In genomic region chr2:40432821-40433490, GRCm38 (mm10) we compare ENCODE assay signal across 24 mouse cellular contexts.
"Had no signal": no experiment of that assay in that cellular context is flagged by ENCODE, and none has a peak within 500 bp of the region (broad histone marks: within the 10 kb centered on the region; RNA-seq: fewer than 3 reads in every experiment).

No protein-coding gene starts in this region.

- H3K27me3 ChIP-seq: embryonic facial prominence, embryonic 12.5 days; embryonic facial prominence, embryonic 13.5 days; embryonic facial prominence, embryonic 15.5 days; forebrain, embryonic 12.5 days; forebrain, embryonic 13.5 days; forebrain, embryonic 15.5 days had no signal

- H3K9ac ChIP-seq: embryonic facial prominence, embryonic 12.5 days; embryonic facial prominence, embryonic 13.5 days; embryonic facial prominence, embryonic 15.5 days; forebrain, embryonic 12.5 days; forebrain, embryonic 13.5 days; forebrain, embryonic 15.5 days; forebrain, postnatal 0 days had no signal

- H3K27ac ChIP-seq: embryonic facial prominence, embryonic 10.5 days; embryonic facial prominence, embryonic 12.5 days; embryonic facial prominence, embryonic 13.5 days; embryonic facial prominence, embryonic 15.5 days; forebrain, embryonic 10.5 days; forebrain, embryonic 12.5 days; forebrain, embryonic 13.5 days; forebrain, embryonic 15.5 days; gastrocnemius, adult 2 months; heart, adult 2 months had no signal

- H3K4me3 ChIP-seq: embryonic facial prominence, embryonic 10.5 days; embryonic facial prominence, embryonic 12.5 days; embryonic facial prominence, embryonic 13.5 days; embryonic facial prominence, embryonic 15.5 days; erythroblast, embryonic 14.5 days; forebrain, embryonic 10.5 days; forebrain, embryonic 12.5 days; forebrain, embryonic 13.5 days; forebrain, embryonic 15.5 days; gastrocnemius, adult 2 months; heart, adult 2 months had no signal

- H3K36me3 ChIP-seq: embryonic facial prominence, embryonic 10.5 days; embryonic facial prominence, embryonic 12.5 days; embryonic facial prominence, embryonic 13.5 days; embryonic facial prominence, embryonic 15.5 days; forebrain, embryonic 10.5 days; forebrain, embryonic 12.5 days; forebrain, embryonic 15.5 days had no signal

- H3K4me1 ChIP-seq: embryonic facial prominence, embryonic 10.5 days; embryonic facial prominence, embryonic 12.5 days; embryonic facial prominence, embryonic 13.5 days; embryonic facial prominence, embryonic 15.5 days; forebrain, embryonic 10.5 days; forebrain, embryonic 12.5 days; forebrain, embryonic 13.5 days; forebrain, embryonic 15.5 days had no signal

- DNase-seq: cerebellum, adult 9-11 months; cerebellum, postnatal 10 days; cerebellum, postnatal 14 days; cerebellum, postnatal 25 days; cerebellum, postnatal 36 days; embryo, embryonic 11 days; forebrain, postnatal 0 days; gastrocnemius, adult 2 months; gastrocnemius, postnatal 10 days; gastrocnemius, postnatal 14 days; gastrocnemius, postnatal 25 days; gastrocnemius, postnatal 36 days; heart, adult 11 months; heart, adult 18-20 months; heart, adult 2 months had no signal
